Mouse (Mus musculus) B cell, adult 2 months (primary cell): Measurements from ENCODE around the gene Rnf148.

Source experiments
- DNase-seq, 2 experiments: peaks; one replicate each; pipeline ENCODE4 v3.0.0; 2022

Gene Rnf148

GRCm38 (mm10) chr6:23655036-23655435, at the start of gene Rnf148:
Gene Rnf148, minus strand, starts transcription at chr6:23655136.
- DNase-seq, result no peak

- DNase-seq, result no peak
Observed at GRCm38 (mm10) chr6:23700879-23701278, 45.9 kb upstream of the Rnf148 start.

GRCm38 (mm10) chr6:23678172-23678571, 23.2 kb upstream of the Rnf148 start:
- no peak for DNase-seq

- no peak for DNase-seq
Observed at GRCm38 (mm10) chr6:23650205-23650604, 4.7 kb downstream of the Rnf148 start, which contains the start of gene Rnf133. Gene Rnf133, minus strand, starts transcription at chr6:23650305.

GRCm38 (mm10) chr6:23648732-23649131, 6.2 kb downstream of the Rnf148 start:
- no peak for DNase-seq

- no peak for DNase-seq
Observed at GRCm38 (mm10) chr6:23647627-23648247, 7.2 kb downstream of the Rnf148 start.

- no peak for DNase-seq
Observed at GRCm38 (mm10) chr6:23637081-23637480, 17.9 kb downstream of the Rnf148 start.

- no peak for DNase-seq
Observed at GRCm38 (mm10) chr6:23635208-23635607, 19.7 kb downstream of the Rnf148 start.

- no peak for DNase-seq
Observed at GRCm38 (mm10) chr6:23634016-23634415, 20.9 kb downstream of the Rnf148 start.

- DNase-seq, result no peak
Observed at GRCm38 (mm10) chr6:23630465-23630864, 24.5 kb downstream of the Rnf148 start.
